Comparison of ENCODE assay signal across 10 mouse cellular contexts in genomic region chr13:51071063-51071680, GRCm38 (mm10). TPM values are rescaled to one million over a fixed set of nuclear protein-coding genes. Genes with fewer than 3 reads are reported as not detected.
DNase-seq lines count a peak whose midpoint lies in the region; ATAC-seq and TF ChIP-seq lines count a peak whose summit lies in the region.
"Had no signal": no experiment of that assay in that cellular context is flagged by ENCODE, and none has a peak within 500 bp of the region (broad histone marks: within the 10 kb centered on the region; RNA-seq: fewer than 3 reads in every experiment).

No protein-coding gene starts in this region.

- H3K27ac ChIP-seq in heart, adult 2 months = no peak overlapping the region; the same call in 1 of the 2 replicates
- H3K27ac ChIP-seq in heart, embryonic 10.5 days = no peak overlapping the region
- H3K27ac ChIP-seq in embryonic fibroblast, embryonic 13.5 days (ENCODE audit: insufficient read depth, low read length) = peak overlapping the region; percentile 69
- H3K27ac ChIP-seq in forebrain, postnatal 0 days (ENCODE audit: low read depth, low read length) = no peak overlapping the region
- H3K27ac ChIP-seq: layer of hippocampus, adult 2 months had no signal

- peak; percentile 45 for ATAC-seq in megakaryocyte progenitor cell, adult 5-6 weeks (replicated peaks; ENCODE audit: poor library complexity)
- no peak for ATAC-seq in forebrain, postnatal 0 days

- no peak for TF ChIP-seq EP300 in heart, adult 2 months (IDR thresholded peaks at IDR 0.05; ENCODE audit: insufficient read depth, low read depth, low read length)

- no peaks in the 10 kb centered on the region for H3K79me2 ChIP-seq in heart, adult 2 months (replicated peaks; ENCODE audit: control insufficient read depth, insufficient read depth, low read length)

- no peak overlapping the region for H3K4me2 ChIP-seq in forebrain, postnatal 0 days (ENCODE audit: low read depth)

- H3K36me3 ChIP-seq in heart, adult 2 months (ENCODE audit: control insufficient read depth, insufficient read depth, low read length) = no peaks in the 10 kb centered on the region
- no peaks in the 10 kb centered on the region for H3K36me3 ChIP-seq in heart, embryonic 10.5 days
- no peaks in the 10 kb centered on the region for H3K36me3 ChIP-seq in forebrain, postnatal 0 days (ENCODE audit: insufficient read depth)

- TF ChIP-seq POLR2A in heart, adult 2 months (IDR thresholded peaks at IDR 0.05; ENCODE audit: insufficient read depth, low read depth, low read length) = 0 out of 2 replicates have a peak, but pooled peaks have one; percentile 32
- no peak for TF ChIP-seq POLR2A in embryonic fibroblast, embryonic 13.5 days (IDR thresholded peaks at IDR 0.05; ENCODE audit: low read depth, low read length)

- no peak overlapping the region for H3K4me3 ChIP-seq in heart, adult 2 months
- H3K4me3 ChIP-seq in heart, embryonic 10.5 days = no peak overlapping the region
- no peak overlapping the region for H3K4me3 ChIP-seq in embryonic fibroblast, embryonic 13.5 days (ENCODE audit: insufficient read depth, low read length)
- no peak overlapping the region for H3K4me3 ChIP-seq in forebrain, postnatal 0 days (ENCODE audit: low read depth, low read length)
- H3K4me3 ChIP-seq: layer of hippocampus, adult 2 months had no signal

- H3K9ac ChIP-seq in heart, adult 2 months (ENCODE audit: low read depth, low read length) = no peak overlapping the region
- H3K9ac ChIP-seq in forebrain, postnatal 0 days = no peak overlapping the region

- H3K27me3 ChIP-seq in heart, adult 2 months (ENCODE audit: control insufficient read depth, insufficient read depth, low read length) = no peaks in the 10 kb centered on the region
- no peaks in the 10 kb centered on the region for H3K27me3 ChIP-seq in heart, embryonic 10.5 days (ENCODE audit: insufficient read depth, poor library complexity, severe bottlenecking)
- H3K27me3 ChIP-seq in forebrain, postnatal 0 days (ENCODE audit: insufficient read depth, low read length) = no peaks in the 10 kb centered on the region

- WGBS in heart, adult 2 months = 58% methylated on average over 11 of the region's 11 CpGs
- WGBS in heart, embryonic 10.5 days = 77% methylated on average over 11 of the region's 11 CpGs
- 85% methylated on average over 11 of the region's 11 CpGs for WGBS in forebrain, postnatal 0 days

- TF ChIP-seq CTCF in heart, adult 2 months (IDR thresholded peaks at IDR 0.05) = no peak
- no peak for TF ChIP-seq CTCF in embryonic fibroblast, embryonic 13.5 days (IDR thresholded peaks at IDR 0.05; ENCODE audit: borderline replicate concordance, insufficient read depth, low read length)
- TF ChIP-seq CTCF in forebrain, postnatal 0 days (IDR thresholded peaks at IDR 0.05; ENCODE audit: low read depth) = no peak

- DNase-seq in heart, adult 2 months = peak in 1 of 2 experiments; percentile 25
- DNase-seq in heart, embryonic 10.5 days (ENCODE audit: low spot score) = no peak
- DNase-seq in kidney, postnatal 10 days = peak; percentile 25
- DNase-seq in adrenal gland, adult 2 months = no peak
- DNase-seq in left cerebral cortex, postnatal 10 days (ENCODE audit: extremely low spot score in 1 of 2, low spot score in 2 of 2) = no peak
- no peak for DNase-seq in forebrain, postnatal 0 days
- DNase-seq: adrenal gland, postnatal 36 days had no signal

- H3K9me3 ChIP-seq in heart, embryonic 10.5 days = no peaks in the 10 kb centered on the region
- no peaks in the 10 kb centered on the region for H3K9me3 ChIP-seq in forebrain, postnatal 0 days (ENCODE audit: low read length)

- intact Hi-C loops in heart, adult 2 months (cut with DNase I) = no loop called here
- intact Hi-C loops in left cerebral cortex, postnatal 10 days (cut with DNase I) = no loop called here

- H3K4me1 ChIP-seq in heart, adult 2 months (ENCODE audit: control insufficient read depth, insufficient read depth, low read length) = no peaks in the 10 kb centered on the region; the same call in 1 of the 2 replicates
- H3K4me1 ChIP-seq in heart, embryonic 10.5 days = no peaks in the 10 kb centered on the region
- peaks cover 4% of the 10 kb centered on the region; the same call in 1 of the 2 replicates for H3K4me1 ChIP-seq in embryonic fibroblast, embryonic 13.5 days (ENCODE audit: control insufficient read depth, insufficient read depth, low read length)
- no peaks in the 10 kb centered on the region for H3K4me1 ChIP-seq in forebrain, postnatal 0 days (ENCODE audit: insufficient read depth)

RNA-seq across cellular contexts. Expression of gene Spin1, which starts 29.5 kb away (rescaled TPM):
- 10 to 100 TPM; 33.5 to 33.7 TPM for total RNA-seq in heart, adult 2 months (2021)
- polyA plus RNA-seq in heart, adult 2 months (2012; rRNA removed) = 14.2 and 22.5 TPM in 2 replicates
- polyA plus RNA-seq in heart, embryonic 10.5 days (2016; fragmentation: Nextera tagmentation; extraction: Ambion mirVana) = 55.5 and 63.4 TPM in 2 replicates
- 69.7 and 97.1 TPM in 2 replicates for polyA plus RNA-seq in embryonic fibroblast, embryonic 13.5 days (2011; ENCODE audit: insufficient read length, low read depth, missing spikeins)
- total RNA-seq in megakaryocyte progenitor cell, adult 5-6 weeks (2015) = 39.3 and 40.0 TPM in 2 replicates
- 40.1 and 47.5 TPM in 2 replicates for total RNA-seq in megakaryocyte progenitor cell, adult 5-6 weeks (2017)
- total RNA-seq in adrenal gland, adult 2 months (2021) = 10 to 100 TPM; 54.1 to 67.6 TPM
- polyA plus RNA-seq in adrenal gland, adult 2 months (2012; rRNA removed) = 8.2 and 8.5 TPM in 2 replicates
- total RNA-seq in left cerebral cortex, postnatal 10 days (2021) = 100 to 1,000 TPM; 204 to 217 TPM
- 194 and 236 TPM in 2 replicates for total RNA-seq in forebrain, postnatal 0 days (2014; rRNA removed)
- polyA plus RNA-seq in forebrain, postnatal 0 days (2015; fragmentation: Nextera tagmentation; extraction: Ambion mirVana) = 134 and 151 TPM in 2 replicates
